Mouse (Mus musculus) right cerebral cortex, postnatal 36 days (tissue): ENCODE results near the gene Lgr4.

Source experiments
- DNase-seq, 2 experiments: peaks; one replicate each; pipeline ENCODE4 v3.0.0; 2022; ENCODE audit warnings: low spot score in 2 of 2, mixed read lengths in 1 of 2

Lgr4 gene

DNA sequence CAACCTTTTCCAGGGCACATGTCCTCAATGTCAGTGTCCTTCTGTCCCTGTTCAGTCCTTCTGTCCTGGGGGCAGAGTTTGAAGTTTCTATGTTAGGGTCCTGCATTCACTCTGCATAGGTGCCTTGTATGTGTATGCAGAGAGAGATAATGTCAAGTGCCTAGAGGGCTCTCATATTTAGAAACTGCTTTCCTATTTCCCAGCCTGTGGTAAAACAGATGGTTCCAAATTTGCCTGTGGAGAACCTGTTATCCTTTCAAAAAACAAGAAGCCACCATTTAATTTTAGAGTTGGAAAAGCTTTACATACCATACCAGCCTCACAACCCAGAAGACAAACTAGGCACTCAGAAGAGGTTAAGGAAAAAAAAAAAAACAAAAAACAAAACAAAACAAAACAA, 32.1 kb downstream of the Lgr4 start:
- no peak for DNase-seq

DNA sequence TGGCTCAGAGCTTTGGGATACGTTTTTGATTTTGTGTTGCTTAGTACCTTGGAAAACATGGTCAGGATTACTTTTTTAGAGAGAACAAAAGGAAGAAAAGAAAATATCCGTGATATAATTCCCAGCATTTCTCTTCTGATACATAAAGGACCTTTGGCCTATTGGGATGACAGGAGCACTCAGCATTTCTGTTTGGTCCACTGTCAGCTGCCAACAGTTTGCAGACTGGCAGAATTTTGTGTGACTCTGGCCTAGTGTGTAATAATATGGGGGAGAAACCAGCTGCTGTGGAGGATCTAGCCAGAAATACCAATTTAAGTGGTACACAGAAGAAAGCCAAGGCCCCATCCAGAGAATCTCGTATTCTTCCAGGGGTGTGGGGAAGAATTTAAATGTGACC, 32.9 kb downstream of the Lgr4 start:
- no peak for DNase-seq

DNA sequence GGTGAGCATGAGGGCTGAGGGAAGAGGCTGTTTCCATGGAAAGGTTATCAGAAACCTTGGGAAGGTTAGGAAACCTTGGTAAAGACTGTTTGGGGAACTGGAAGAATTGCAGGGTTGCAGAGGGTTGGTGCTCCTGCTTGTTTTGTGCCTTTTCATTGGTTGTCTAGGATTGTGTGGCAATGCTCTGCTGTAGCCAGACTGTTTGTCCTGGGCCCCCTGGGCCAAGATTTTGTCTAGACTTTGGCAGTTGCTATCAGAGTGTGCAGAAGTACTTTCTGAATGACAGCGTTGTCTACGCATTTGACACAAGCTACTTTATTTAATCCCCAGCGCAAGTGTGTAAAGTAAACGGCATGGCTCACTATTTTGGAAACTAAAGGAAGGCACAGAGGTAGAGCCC, 33.6 kb downstream of the Lgr4 start:
- DNase-seq: no peak

DNA sequence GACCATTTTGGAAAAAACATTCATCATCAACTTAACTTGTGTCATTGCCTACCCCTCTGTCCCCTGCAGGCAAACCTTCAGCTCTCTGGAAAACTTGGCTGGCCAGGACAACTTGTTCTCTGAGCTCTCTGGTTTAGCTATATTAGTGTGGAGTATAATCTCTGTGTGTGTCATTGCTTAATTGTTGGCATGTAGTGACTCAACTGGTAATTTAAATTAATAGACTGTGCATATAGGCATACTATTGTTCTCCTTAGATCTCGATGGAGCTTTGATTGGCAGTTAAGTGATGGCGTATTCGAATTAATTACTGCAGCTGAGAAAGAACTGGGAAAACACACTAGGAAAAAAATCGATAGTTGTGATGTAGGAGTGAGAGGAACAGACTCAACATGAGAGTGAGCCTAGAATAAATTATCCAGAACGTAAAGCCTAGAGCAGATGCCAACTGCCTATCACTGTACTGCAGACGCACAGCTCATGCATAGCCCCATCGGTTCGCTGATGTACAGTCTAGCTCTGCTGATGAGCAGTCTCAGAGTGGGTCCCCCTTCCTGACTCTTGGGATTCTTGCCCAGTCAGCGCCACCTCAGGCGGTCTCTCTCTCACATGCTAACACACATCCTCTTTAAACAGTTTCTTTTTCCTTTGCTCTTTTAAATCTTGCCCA, 35.7 kb downstream of the Lgr4 start:
- no peak for DNase-seq

DNA sequence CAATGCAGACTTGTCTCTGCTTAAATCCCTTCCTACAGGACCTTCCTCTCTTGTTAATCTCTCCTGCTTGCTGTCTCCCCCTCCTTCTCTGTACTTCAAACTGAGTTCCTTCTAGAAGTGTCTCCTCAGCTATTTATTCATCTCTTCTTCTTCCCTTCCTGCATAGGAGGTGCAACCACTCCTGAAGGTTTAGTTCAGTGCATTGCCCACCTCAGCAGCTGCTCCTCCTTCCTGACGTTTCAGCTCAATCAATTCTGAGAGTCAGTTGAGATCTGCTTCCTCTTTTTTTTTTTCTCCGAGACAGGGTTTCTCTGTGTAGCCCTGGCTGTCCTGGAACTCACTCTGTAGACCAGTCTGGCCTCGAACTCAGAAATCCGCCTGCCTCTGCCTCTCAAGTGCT, 36.4 kb downstream of the Lgr4 start:
- no peak for DNase-seq

DNA sequence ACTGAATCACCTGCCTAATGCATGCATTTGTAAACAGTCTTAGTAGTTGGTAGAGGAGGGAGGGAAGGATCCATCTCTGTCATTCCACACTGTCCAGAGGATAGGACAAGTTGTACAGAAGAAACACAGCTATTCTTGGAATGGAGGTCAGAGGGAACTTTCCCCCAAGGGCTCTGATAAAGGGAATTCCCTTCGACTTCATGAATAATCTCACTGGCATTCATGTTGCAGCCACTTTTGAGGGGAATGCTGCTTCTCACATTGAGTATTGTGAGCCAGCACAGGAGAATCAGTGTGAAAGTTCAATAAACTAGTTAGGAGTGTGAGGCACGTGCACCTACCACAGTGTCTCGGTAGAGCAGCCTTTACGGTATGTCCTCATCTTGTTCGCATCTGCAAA, 37.6 kb downstream of the Lgr4 start:
- no peak for DNase-seq

DNA sequence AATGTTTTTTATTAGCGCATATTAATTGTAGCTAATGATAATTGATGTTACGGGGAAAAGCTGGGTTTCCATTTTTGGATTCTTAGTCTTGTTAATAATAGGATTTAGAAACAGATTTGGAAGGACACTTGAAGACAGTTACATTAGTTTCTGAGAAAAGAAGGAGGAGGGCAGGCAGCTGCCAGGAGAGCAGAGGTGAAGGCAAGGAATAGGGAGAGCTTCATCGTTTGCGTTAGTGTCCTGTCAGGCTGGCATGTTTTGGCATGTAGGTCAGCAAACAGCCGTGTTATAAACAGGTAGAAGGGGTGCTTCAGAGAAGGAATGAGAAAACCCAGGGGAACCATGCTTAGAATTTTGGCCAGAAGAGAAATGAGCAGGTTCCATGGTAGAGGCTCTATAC, 38.5 kb downstream of the Lgr4 start:
- no peak for DNase-seq

DNA sequence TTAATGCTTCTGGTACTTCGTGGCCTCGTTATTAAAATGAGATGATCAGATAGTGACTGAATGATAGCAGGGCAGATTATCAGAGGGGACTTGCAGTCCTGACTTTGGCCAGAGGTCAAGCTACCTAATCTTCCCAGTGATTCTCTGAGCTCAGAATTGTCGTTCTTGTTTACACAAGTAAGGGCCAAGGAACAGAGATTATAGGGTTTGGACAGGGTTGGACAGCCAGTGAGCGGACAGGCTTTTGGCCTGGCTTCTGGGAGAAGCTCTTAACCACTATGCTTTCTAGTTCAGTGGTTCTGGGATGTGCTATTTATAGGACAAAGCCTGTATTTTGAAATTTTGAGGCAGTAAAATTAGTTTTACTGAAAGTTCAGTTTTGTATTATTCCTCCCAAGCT, 39.3 kb downstream of the Lgr4 start:
- DNase-seq: no peak

DNA sequence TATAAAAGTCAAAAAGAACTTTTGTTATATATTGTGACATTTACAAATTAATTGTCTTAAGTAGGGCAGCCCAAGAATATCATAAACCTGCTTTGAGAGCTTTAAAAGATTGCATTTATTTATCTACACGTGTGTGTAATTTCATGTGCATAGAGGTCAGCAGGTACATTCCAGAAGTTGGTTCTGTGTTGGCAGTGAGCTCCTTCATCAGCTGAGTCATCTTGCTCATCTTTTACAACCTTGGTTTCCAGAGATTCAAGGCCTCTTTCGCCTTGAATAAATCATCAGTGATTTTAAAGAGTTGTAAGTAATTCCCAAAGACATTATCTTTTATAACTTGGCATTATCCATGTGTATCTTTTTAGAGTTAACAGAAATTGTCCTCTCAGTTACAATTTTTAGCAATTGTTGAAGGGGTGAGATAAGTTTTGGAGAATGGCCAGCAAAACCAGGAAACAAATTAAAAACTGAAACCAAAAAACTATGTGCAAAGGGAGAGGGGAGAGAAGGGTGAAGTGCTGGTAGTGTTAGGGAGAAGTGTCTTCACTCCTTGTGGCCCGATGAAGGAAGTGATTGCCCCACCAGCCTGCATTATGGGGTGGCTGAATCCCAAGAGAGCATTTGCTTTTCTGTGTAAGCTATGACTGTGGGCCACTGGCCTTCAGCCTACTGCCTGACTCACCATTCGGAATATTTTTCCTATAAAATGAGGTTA, 41.4 kb downstream of the Lgr4 start:
- DNase-seq: no peak

DNA sequence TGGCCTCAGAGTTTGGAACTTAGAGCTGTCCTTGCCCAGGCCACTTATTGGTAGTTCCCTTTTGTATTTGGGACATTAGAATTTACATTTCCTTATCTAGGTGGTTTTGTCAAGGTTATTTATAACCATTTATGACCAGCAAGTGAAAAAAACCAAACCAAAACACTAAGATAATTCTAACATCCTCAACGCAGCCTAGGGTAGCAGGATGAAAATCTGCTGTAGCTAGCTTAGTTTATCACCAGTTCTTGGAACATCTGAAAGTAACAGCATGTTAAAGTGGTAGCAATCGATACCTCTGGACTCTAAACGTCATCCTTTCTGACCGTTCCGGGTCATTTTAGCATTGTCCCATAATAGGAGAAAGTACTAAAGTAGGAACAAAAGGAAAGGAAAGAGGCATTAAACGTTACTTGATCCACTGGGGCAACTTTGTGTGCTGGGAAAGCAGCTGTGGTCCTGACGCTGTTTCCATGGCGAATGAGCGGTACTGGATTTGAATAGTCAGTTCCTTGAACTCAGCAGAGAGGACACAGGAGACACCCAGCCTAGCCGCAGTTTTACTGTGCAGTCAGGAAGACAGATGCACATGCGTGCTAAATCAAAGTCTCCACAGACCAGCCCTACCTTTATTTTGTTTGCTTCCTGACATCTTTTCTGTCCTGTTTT, 42.1 kb downstream of the Lgr4 start:
- no peak for DNase-seq

DNA sequence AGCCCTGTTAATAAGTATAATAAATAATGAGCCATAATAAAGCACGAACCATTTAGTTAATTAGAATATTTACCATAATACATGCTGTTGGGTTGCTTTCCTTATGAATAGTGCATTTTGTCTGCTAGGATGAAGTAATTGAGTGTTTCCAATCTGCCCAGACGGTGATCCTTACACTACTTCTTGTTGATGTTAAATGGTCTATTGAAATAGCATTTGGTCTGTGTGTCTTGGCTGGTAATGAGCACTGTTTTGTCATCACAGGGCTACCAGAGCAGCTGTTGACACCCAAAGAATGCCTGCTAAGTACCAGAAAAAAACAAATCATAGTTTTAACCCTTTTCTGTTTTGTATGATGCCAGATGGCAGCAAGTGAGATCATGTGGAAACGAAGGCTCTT, 42.8 kb downstream of the Lgr4 start:
- DNase-seq: no peak

DNA sequence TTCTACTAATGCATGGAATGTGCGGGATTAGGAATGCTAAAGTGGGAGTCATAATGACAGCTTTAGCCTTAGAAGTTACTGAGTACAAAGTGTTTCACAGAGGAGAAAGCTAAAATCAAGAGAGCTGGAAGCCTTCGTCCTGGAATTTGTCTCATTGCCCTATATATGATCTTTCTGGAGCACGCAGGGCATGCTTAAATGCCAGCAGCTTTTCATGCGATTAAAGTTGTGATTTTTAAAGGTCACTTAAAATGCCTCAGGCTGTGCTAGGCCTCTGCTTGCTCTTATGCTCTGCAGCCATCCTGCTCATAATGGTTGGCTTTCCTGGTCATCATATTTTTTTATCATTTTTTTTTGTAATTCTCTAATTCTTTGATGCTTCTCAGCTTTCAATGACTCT, 43.7 kb downstream of the Lgr4 start:
- no peak for DNase-seq

DNA sequence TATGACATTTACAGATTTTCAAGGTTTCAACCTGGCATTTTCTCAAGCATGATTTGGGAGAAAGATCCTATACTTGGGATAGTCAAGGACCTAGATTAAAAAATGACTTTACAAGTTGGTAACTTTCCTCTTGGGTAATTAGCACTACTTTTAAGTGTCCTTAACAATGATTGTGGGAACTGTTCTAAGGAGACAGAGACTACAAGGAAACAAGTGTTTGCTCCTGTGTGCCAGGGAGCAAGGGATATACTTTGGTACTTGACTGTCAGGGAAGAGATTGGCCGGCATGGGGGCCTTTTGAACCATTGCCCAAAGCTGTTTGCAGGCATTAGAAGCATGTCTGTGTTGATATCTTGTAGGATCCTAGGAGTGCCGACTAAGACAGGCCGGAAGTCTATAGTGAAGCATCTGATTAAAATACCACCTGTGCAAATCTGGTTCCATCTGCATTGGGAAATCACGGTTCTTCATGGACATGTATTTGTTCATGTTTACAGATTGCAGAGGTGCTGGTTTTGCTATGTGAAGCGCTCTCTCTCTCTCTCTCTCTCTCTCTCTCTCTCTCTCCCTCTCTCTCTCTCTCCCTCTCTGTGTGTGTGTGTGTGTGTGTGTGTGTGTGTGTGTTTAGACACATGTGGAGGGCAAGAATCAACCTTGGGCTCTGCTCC, 46.3 kb downstream of the Lgr4 start:
- DNase-seq: no peak

DNA sequence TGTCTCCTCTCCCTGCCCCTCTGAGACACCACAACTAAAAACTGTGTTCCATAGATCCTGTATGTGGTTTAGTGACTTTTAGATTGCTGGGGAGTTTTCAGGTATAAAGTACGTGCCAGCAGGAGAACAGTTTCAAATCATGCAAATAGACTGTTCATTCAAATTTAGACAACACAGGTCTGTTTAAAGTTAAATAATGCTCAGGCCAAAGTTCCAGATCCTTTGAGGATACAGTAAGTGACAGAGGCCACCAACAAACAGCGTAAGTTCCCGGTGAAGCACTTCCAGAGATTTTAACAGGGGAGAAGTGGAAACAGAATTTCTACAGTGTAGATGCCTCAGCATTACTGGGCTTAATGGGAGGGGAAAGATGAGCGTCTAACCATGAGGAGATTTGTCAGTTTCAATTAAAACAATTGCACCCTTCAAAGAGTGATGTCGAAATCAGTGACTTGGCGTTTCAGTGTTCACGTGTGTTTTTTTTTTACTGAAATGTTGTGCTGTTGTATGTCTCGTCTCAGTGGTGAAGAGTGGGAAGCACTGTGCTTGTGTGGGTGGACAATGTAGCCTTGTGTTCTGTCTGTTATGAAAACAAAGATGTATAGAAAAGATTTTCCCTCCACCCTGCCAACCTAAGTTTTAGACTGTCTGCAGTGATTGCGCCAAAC, 48.4 kb downstream of the Lgr4 start:
- no peak for DNase-seq

DNA sequence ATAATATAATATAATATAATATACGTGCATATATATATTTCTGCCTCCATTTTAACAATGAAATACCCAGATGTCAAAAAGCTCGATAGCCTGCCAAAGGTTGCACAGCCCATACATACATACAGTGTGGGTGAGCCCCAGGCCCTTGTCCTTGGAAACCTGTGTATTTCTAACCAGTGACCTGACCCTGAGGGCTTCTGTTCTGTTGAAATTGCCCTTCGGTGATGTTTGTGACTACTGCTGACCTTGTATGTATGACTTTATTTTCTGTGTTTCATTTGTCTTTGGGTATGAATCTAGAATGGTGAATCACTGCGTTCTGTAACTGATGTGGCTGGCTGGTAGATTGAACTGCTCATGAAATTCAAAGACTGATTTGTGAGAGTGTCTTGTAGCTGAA, 49.4 kb downstream of the Lgr4 start:
- no peak for DNase-seq

DNA sequence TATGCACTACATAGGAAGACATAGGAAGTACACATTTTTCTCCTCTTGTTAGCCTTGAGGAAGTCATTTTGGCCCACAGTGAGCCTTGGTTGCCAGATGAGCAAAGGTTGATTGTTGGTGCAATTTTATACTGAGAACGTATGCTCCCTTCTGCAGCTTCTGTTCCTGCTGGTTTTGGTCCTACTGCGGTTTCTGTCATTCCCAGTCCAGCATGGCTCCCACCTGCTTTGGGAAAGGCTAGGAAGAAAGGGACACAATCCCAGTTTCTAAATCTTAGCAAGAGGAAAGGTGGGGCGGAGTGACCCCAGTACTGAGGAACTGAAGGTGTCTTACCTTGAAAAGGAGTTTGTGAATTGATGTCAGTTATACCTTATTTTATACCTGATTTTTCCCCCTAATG, 51.9 kb downstream of the Lgr4 start:
- DNase-seq: no peak

DNA sequence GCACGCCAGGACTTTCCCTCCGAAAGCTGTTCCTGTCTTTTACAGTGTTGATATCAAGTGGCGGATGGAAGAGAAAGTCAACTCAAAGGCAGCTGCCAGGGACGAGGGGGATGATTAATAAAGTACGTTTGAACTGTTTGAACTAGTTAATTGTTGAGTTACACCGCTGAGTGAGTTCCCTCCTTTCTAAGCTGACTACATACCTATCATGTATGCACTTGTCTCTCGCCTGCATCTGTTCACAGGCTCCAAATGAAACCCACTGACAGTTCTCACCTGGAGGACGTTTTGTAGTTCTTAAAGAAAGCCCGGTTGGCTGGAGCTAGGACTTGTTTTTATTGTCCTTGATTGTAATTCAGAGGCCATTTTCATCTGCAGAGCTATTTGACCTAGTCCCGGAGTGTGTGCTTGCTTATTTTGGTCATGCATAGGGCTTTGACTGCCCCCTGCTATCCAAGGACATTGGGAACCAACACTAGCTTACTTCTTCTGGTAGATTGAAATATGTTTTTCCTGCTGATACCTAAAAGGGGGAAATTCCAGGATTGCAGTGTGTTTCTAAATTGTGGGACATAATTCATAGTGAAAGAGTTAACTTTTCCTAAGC, 52.6 kb downstream of the Lgr4 start:
- no peak for DNase-seq

DNA sequence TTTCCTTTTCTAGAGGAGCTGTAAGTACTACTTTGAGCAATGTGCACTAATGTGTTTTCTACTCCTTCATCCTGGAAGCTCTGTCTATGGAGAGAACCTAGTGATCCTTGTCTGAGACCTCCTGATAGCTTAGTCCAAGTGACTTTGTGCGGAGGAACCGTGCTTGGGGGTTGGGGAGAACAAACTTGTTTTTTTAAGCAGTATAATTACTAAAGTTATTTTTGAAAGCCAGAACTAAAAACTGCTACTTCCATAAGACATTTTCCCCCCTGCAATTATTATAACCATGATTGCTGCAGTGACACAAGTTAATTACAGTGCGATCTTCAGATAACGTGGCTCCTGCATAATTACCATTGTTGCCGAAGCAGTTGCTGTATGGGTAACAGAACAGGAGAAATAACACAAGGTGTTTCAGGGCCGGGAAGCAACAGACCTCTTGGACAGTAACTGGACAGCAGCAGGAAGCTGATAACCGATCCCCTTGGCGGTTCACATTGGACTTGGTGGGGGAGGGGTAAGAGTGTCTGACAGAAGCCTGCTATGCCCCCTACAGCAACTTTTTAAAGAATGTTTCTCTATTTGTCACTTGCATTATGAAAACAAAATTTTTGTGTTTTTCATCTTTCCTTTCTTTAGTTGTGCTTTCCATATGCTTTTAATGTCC, 53.4 kb downstream of the Lgr4 start:
- DNase-seq: no peak

DNA sequence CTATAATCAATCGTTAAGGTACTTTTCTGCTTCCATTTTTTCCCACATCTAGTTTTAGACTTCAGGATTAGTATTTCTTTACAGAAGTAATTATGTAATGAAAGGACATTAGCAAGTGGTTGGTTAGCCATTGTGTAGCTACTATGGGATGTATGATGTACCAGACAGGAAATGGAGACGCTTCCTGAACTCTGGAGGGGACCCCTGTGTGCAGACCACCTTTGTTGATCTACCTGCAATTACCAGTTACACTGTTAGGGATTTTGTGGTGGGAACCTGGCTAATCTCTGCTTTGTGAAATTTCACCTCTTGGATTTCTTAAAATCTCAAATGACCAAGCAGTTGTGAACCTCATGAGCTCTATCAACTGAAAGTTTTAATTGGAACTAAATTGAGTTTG, 54.9 kb downstream of the Lgr4 start:
- DNase-seq: no peak

DNA sequence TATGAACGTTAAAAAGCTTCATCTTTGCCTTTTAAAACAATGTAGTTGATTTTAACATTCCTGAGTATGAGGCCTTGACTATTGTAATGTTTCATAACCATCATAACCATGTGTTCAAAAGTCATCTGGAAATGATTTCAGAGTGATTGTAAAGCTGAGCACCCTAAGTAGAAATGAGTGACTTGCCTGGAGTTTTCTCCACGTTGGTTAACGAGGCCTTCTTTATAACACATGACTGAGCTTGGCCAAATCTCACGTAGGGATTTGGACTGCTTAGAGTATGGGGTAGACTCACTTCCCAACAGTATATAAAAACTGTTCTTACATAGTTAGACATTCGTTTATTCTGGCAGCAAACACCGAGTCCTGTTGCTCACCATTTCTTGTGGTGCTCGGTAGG, 55.5 kb downstream of the Lgr4 start:
- no peak for DNase-seq

DNA sequence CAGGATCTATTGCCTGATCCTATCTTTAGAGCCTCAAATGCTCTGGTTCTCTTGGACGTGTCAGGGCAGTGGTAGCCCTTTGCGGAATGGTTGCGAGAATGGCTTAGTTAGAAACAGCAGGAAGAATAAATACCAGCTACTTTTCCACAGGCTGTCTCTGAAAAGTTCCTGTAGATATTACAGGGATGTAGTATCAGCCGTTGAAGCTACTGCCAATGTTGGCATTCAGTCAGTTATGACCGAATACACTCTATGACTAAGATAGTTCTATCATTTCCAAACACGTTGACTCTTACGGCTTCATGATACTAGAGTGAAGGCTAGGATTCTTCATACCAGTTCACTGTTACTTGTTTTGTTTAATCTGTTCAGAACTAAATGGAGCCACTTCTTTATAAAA, 57.4 kb downstream of the Lgr4 start:
- DNase-seq: no peak
